Mouse (Mus musculus): ENCODE measurements around the gene Olfr1245. TPM values are rescaled to one million over a fixed set of nuclear protein-coding genes. Genes with fewer than 3 reads are reported as not detected.

Gene Olfr1245
- total and polyA plus RNA-seq, 3 experiments: not detected

Other genes starting within 250 kb of the Olfr1245 start
- gene Olfr1232, start 248.8 kb downstream of the Olfr1245 start, total RNA-seq (2012; rRNA removed): not detected in 2 replicates
- gene Olfr1232, start 248.8 kb downstream of the Olfr1245 start, total RNA-seq (2014; rRNA removed): not detected in 2 replicates
- gene Olfr1232, start 248.8 kb downstream of the Olfr1245 start, polyA plus RNA-seq (2012; ENCODE audit: insufficient read length, low read depth): not detected in 2 replicates
- not detected in 2 replicates for gene Olfr1233, start 236.0 kb downstream of the Olfr1245 start, total RNA-seq (2012; rRNA removed)
- gene Olfr1233, start 236.0 kb downstream of the Olfr1245 start, total RNA-seq (2014; rRNA removed): not detected in 2 replicates
- gene Olfr1233, start 236.0 kb downstream of the Olfr1245 start, polyA plus RNA-seq (2012; ENCODE audit: insufficient read length, low read depth): not detected in 2 replicates
- gene Olfr1234, start 213.6 kb downstream of the Olfr1245 start, total RNA-seq (2012; rRNA removed): not detected in 2 replicates
- not detected in 2 replicates for gene Olfr1234, start 213.6 kb downstream of the Olfr1245 start, total RNA-seq (2014; rRNA removed)
- gene Olfr1234, start 213.6 kb downstream of the Olfr1245 start, polyA plus RNA-seq (2012; ENCODE audit: insufficient read length, low read depth): not detected in 2 replicates
- gene Olfr1238, start 168.8 kb downstream of the Olfr1245 start, total RNA-seq (2012; rRNA removed): not detected in 2 replicates
- not detected in 2 replicates for gene Olfr1238, start 168.8 kb downstream of the Olfr1245 start, total RNA-seq (2014; rRNA removed)
- gene Olfr1238, start 168.8 kb downstream of the Olfr1245 start, polyA plus RNA-seq (2012; ENCODE audit: insufficient read length, low read depth): not detected in 2 replicates
- gene Olfr1239, start 158.0 kb downstream of the Olfr1245 start, total RNA-seq (2012; rRNA removed): not detected in 2 replicates
- not detected in 2 replicates for gene Olfr1239, start 158.0 kb downstream of the Olfr1245 start, total RNA-seq (2014; rRNA removed)
- not detected in 2 replicates for gene Olfr1239, start 158.0 kb downstream of the Olfr1245 start, polyA plus RNA-seq (2012; ENCODE audit: insufficient read length, low read depth)
- not detected in 2 replicates for gene Olfr1240, start 135.4 kb downstream of the Olfr1245 start, total RNA-seq (2012; rRNA removed)
- gene Olfr1240, start 135.4 kb downstream of the Olfr1245 start, total RNA-seq (2014; rRNA removed): not detected in 2 replicates
- not detected in 2 replicates for gene Olfr1240, start 135.4 kb downstream of the Olfr1245 start, polyA plus RNA-seq (2012; ENCODE audit: insufficient read length, low read depth)
- gene Olfr1241, start 91.3 kb downstream of the Olfr1245 start, total RNA-seq (2012; rRNA removed): not detected in 2 replicates
- not detected in 2 replicates for gene Olfr1241, start 91.3 kb downstream of the Olfr1245 start, total RNA-seq (2014; rRNA removed)
- gene Olfr1241, start 91.3 kb downstream of the Olfr1245 start, polyA plus RNA-seq (2012; ENCODE audit: insufficient read length, low read depth): not detected in 2 replicates
- gene Olfr1242, start 80.1 kb downstream of the Olfr1245 start, total RNA-seq (2012; rRNA removed): not detected in 2 replicates
- not detected in 2 replicates for gene Olfr1242, start 80.1 kb downstream of the Olfr1245 start, total RNA-seq (2014; rRNA removed)
- not detected in 2 replicates for gene Olfr1242, start 80.1 kb downstream of the Olfr1245 start, polyA plus RNA-seq (2012; ENCODE audit: insufficient read length, low read depth)
- gene Olfr1243, start 47.0 kb downstream of the Olfr1245 start, total RNA-seq (2012; rRNA removed): not detected in 2 replicates
- gene Olfr1243, start 47.0 kb downstream of the Olfr1245 start, total RNA-seq (2014; rRNA removed): not detected in 2 replicates
- not detected in 2 replicates for gene Olfr1243, start 47.0 kb downstream of the Olfr1245 start, polyA plus RNA-seq (2012; ENCODE audit: insufficient read length, low read depth)
- not detected in 2 replicates for gene Olfr1246, start 14.7 kb upstream of the Olfr1245 start, total RNA-seq (2012; rRNA removed)
- not detected in 2 replicates for gene Olfr1246, start 14.7 kb upstream of the Olfr1245 start, total RNA-seq (2014; rRNA removed)
- gene Olfr1246, start 14.7 kb upstream of the Olfr1245 start, polyA plus RNA-seq (2012; ENCODE audit: insufficient read length, low read depth): not detected in 2 replicates
- gene Olfr1247, start 35.7 kb upstream of the Olfr1245 start, total RNA-seq (2012; rRNA removed): not detected in 2 replicates
- not detected in 2 replicates for gene Olfr1247, start 35.7 kb upstream of the Olfr1245 start, total RNA-seq (2014; rRNA removed)
- gene Olfr1247, start 35.7 kb upstream of the Olfr1245 start, polyA plus RNA-seq (2012; ENCODE audit: insufficient read length, low read depth): not detected in 2 replicates
- gene Olfr1248, start 39.8 kb upstream of the Olfr1245 start, total RNA-seq (2012; rRNA removed): not detected in 2 replicates
- not detected in 2 replicates for gene Olfr1248, start 39.8 kb upstream of the Olfr1245 start, total RNA-seq (2014; rRNA removed)
- gene Olfr1248, start 39.8 kb upstream of the Olfr1245 start, polyA plus RNA-seq (2012; ENCODE audit: insufficient read length, low read depth): not detected in 2 replicates
- gene Olfr1249, start 56.5 kb upstream of the Olfr1245 start, total RNA-seq (2012; rRNA removed): not detected in 2 replicates
- not detected in 2 replicates for gene Olfr1249, start 56.5 kb upstream of the Olfr1245 start, total RNA-seq (2014; rRNA removed)
- not detected in 2 replicates for gene Olfr1249, start 56.5 kb upstream of the Olfr1245 start, polyA plus RNA-seq (2012; ENCODE audit: insufficient read length, low read depth)
- gene Olfr1250, start 83.0 kb upstream of the Olfr1245 start, total RNA-seq (2012; rRNA removed): 0.04 TPM in 1 of 2 replicates, not detected in the other
- not detected in 2 replicates for gene Olfr1250, start 83.0 kb upstream of the Olfr1245 start, total RNA-seq (2014; rRNA removed)
- not detected in 2 replicates for gene Olfr1250, start 83.0 kb upstream of the Olfr1245 start, polyA plus RNA-seq (2012; ENCODE audit: insufficient read length, low read depth)
- not detected in 2 replicates for gene Olfr1251, start 93.5 kb upstream of the Olfr1245 start, total RNA-seq (2012; rRNA removed)
- gene Olfr1251, start 93.5 kb upstream of the Olfr1245 start, total RNA-seq (2014; rRNA removed): not detected in 2 replicates
- not detected in 2 replicates for gene Olfr1251, start 93.5 kb upstream of the Olfr1245 start, polyA plus RNA-seq (2012; ENCODE audit: insufficient read length, low read depth)
- not detected in 2 replicates for gene Olfr1252, start 146.6 kb upstream of the Olfr1245 start, total RNA-seq (2012; rRNA removed)
- not detected in 2 replicates for gene Olfr1252, start 146.6 kb upstream of the Olfr1245 start, total RNA-seq (2014; rRNA removed)
- gene Olfr1252, start 146.6 kb upstream of the Olfr1245 start, polyA plus RNA-seq (2012; ENCODE audit: insufficient read length, low read depth): not detected in 2 replicates
- gene Olfr1253, start 178.6 kb upstream of the Olfr1245 start, total RNA-seq (2012; rRNA removed): not detected in 2 replicates
- gene Olfr1253, start 178.6 kb upstream of the Olfr1245 start, total RNA-seq (2014; rRNA removed): not detected in 2 replicates
- gene Olfr1253, start 178.6 kb upstream of the Olfr1245 start, polyA plus RNA-seq (2012; ENCODE audit: insufficient read length, low read depth): not detected in 2 replicates
- gene Olfr1254, start 215.2 kb upstream of the Olfr1245 start, total RNA-seq (2012; rRNA removed): not detected in 2 replicates
- not detected in 2 replicates for gene Olfr1254, start 215.2 kb upstream of the Olfr1245 start, total RNA-seq (2014; rRNA removed)
- gene Olfr1254, start 215.2 kb upstream of the Olfr1245 start, polyA plus RNA-seq (2012; ENCODE audit: insufficient read length, low read depth): not detected in 2 replicates
- not detected in 2 replicates for gene Olfr1255, start 233.6 kb upstream of the Olfr1245 start, total RNA-seq (2012; rRNA removed)
- not detected in 2 replicates for gene Olfr1255, start 233.6 kb upstream of the Olfr1245 start, total RNA-seq (2014; rRNA removed)
- not detected in 2 replicates for gene Olfr1255, start 233.6 kb upstream of the Olfr1245 start, polyA plus RNA-seq (2012; ENCODE audit: insufficient read length, low read depth)

Measured in CH12.LX (cell line).